Mouse (Mus musculus): ENCODE data around the gene Ywhag.

The Ywhag gene

DNA sequence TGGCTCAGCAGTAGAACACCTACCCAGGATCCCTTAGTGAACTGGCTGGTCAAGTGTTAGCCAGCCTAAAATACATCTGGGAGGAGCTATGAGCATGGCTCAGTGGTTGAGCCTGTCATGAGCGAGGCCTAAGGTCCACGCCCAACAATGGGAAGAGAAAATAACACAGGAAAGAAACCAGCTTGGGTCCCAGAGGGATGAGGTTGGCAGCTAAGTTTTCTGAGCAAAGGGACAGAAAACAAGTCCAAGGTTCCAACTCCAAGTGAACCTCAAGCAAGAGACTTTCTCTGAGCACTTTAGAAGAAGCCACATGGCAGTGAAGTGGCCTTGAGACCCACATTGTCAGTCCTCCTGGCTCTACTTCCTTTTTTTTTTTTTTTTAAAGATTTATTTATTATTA is 17.2 kb upstream of the Ywhag start:
- DNase-seq (ENCODE audit: low read depth), result no peak

DNA sequence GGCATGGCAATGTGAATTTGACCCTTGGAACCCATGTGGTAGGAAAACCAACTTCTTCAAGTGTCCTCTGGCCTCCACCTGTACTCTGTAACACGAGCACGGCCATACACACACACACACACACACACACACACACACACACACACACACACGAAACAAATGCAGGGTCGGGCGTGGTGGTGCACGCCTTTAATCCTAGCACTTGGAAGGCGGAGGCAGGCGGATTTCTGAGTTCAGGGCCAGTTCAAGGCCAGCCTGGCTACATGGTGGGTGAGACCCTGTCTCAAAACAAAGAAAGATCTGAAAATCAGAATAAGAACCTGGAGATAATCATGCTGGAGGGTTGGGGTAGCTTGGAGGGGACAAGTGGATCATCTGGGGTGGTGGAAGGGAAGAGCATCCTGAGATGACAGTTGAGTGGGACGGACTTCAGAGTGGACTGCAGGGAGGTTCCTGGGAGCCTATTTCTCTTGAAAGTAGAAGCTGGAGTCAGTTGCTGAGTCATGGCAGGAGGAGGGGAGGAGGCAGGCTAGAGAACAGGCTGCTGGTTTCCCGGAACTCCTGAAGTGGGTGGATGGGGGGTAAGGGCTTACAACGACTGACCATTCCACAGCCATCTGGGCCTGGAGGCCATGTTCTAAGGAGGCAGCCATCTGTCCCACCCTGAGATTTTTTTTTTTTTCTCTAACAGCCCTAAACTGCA is 16.4 kb upstream of the Ywhag start:
- DNase-seq (ENCODE audit: low read depth), result no peak

DNA sequence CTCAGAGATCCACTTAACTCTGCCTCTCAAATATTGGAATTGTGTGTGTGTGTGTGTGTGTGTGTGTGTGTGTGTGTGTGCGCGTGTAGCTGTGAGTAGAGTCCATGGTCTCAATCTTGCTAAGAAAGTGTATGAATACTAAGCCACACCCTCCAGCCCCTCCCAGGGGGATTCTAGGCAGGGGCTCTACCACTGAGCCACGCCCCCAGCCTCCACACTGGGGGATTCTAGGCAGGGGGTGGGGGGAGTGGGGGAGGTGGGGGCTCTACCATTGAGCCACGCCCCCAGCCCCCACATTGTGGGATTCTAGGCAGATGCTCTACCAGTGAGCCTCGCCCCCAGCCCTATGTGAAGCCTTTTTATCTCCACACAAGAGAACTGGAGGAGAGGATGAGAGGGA is 12.2 kb upstream of the Ywhag start:
- DNase-seq (ENCODE audit: low read depth), result no peak

DNA sequence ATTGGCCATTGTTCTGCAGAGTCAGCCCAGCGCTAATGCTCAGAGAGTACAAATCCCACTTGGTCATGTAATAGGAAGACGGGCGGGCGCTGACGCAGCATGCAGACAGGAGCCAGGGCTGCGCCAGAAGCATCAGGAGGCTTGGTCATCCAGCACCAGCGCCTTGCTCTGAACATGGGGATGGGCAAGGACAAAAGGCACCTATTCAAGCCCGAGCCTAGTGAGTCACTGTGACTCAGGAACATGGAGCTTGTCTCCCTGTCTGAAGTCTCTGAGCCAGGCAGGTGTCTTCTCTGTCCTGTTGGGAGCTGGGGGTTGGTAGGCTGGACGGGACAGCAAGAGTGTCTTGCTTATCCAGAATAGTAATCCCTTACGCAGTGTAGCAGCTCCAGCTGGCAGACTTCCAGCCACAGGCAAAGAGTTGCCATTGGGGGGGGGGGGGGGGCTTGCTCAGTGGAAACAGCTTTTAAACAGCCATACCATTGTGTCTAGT is 11.5 kb upstream of the Ywhag start:
- DNase-seq (ENCODE audit: low read depth), result no peak

DNA sequence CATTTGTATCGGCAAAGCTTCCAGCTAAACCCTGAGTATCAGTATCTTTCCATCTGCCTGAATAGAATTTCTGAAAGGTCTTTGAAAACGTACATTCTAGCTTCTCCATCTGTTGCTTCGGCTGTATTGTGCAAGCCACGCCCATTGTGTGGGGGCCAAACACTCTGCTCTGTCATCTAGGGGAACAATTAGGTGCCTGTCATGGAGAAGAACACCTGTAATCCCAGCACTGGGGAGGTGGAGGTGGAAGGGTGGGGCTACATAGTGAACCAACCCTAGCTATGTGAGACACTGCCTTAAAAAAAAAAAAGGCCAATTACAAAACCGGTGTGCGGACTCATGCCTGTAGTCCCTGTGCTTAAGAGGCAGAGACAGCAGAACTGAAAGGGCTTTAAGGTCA is 8.3 kb upstream of the Ywhag start:
- DNase-seq (ENCODE audit: low read depth), result no peak

DNA sequence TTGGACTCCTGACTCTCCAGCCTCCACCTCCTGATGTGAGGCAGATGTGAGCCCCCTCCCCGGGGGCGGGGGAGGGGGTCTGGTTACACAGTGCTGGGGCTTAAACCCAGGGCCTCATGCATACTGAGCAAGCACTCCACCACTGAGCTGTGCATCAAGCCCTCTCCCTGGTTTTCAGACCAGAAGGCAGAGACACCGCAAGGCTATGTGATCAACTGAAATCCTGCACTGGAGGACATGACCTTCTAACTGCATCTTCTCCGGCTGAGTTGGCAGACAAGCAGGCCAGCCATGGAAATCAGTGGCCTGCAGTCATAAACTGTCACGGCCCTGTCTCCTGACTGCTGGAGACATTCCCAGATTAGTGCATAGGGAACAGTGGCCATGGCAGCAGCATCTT is 6.2 kb upstream of the Ywhag start:
- DNase-seq (ENCODE audit: low read depth), result no peak

DNA sequence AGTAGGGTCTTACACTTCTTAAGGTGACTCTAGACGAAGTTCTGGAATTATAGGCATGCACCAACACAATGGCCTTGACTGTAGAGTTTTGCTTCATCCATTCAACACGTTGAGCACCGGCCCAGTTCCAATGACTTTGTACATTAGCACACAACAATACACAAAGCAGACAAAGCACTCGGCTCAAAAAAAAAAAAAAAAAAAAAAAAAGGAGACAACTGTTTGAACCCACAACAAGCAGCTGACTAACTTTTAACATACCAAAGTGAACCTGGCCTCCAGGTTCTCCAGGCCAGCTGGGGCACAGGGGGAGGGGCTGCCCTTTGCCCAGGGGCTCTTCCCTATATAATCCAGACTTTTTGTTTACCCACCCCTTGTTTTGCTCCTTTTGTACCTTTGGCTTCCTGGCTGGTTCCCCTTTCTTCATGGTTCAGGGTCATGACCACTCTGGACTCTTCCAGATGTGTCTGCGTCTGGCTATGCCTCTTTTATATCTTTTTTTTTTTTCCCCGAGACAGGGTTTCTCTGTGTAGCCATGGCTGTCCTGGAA is 1.3 kb upstream of the Ywhag start:
- DNase-seq (ENCODE audit: low read depth), result no peak

DNA sequence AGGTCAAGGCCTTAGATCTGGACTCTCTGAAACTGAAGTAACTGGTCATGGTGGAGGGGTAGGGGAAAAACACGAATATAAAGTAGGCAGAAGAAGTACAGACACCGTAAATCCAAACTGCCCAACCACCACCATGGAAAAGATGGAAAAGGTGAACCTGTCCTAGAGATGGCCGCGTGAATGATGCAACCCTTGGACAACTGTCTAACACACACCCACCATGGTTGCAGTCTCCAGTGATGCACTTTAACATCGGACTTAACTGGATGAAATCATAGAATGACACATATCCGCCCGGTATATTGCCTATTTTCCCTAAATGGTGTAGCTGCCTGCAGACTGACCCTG is 734 bp upstream of the Ywhag start:
- DNase-seq (ENCODE audit: low read depth), result no peak

DNA sequence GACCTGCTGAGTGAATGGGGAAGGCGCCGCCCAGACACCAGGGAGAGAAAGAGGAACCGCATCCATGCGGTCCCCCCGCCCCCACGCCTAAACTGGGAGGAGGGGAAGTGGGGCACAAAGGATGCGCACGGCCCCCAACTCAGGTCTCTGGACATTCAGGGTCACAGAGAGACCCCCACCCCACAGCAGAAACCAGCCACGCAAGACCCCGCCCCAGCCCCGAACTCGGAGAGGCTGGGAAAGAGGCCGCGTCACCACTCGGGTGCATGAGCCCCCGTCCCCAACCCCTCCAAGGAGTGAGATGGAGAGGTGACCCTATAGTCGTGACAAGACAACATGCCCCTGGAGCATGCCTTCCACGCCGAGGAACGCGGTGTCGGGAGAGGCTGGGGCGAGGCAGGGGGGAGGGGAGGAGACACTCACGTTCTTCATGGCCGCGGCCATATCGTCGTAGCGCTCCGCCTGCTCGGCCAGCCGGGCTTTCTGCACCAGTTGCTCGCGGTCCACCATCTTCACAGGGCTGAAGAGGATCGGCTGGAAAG is 445 bp downstream of the Ywhag start:
- DNase-seq (ENCODE audit: low read depth), result peak; percentile 64

DNA sequence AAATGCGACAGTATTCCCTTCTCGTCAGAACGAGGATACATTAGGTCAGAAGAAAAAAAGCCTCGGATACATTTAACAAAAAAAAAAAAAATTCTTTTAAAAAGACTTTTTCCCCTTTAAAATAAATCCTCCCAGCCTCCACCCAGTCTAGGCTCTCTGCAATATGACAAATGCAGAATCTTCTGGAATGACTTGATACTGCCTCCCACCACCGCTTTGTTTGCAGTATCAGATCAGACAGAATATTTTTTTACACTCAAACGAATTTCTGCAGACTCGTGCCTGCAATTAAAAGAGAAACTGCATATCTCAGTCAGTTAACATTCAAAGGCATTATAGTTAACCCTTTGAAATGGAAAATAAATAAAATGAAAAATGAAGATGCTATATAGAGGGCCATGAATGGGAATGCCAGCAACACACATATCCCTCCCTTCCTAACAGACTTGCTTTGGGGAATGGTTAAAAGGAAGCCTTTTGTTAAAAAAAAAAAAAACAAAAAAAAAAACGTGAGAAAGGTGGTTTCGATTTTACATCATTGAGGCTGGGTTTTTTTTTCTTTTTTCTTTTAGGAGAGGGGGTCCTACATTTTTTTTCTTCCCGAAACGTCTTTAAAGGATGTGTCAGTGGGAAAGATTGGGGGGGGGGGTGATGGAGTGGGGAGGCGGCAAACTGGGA is 1.1 kb downstream of the Ywhag start:
- no peak for DNase-seq (ENCODE audit: low read depth)

DNA sequence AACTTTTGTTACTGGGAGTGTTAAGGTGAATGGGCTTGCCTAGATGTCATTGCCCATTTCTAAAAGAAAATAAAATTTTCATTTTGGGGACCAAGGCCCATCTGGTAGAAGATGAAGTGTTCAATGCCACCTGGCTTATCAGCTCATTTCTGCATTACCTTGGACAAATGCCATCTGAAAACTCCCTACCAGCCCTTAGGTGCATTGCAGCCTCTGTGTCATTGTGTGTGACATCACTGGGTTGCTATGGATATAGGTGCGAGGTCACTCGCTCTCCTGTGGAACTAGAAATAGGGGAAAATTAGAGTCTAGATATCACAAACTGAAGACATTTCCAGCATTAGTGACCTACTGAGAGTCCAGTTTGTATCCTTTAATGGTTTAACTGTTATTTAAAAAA is 2.1 kb downstream of the Ywhag start:
- DNase-seq (ENCODE audit: low read depth), result no peak

DNA sequence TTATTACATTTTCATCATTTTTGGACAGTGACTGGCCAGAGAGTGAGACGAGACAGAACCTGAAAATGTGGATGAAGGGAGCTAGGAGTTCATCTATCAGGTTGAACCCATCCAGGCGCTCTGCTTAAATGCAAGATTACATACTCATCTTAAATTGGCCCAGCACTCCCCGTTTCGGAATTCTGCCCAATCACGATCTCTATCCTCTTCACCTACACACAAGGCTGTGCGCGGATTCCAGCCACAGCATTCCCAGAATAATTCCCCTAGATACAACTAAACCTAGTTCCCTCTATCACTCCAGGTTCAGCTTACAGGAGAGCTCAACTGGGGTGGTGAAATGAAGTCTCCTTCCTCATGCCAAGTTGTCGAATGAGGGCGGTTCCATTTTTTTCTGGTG is 2.9 kb downstream of the Ywhag start:
- no peak for DNase-seq (ENCODE audit: low read depth)

DNA sequence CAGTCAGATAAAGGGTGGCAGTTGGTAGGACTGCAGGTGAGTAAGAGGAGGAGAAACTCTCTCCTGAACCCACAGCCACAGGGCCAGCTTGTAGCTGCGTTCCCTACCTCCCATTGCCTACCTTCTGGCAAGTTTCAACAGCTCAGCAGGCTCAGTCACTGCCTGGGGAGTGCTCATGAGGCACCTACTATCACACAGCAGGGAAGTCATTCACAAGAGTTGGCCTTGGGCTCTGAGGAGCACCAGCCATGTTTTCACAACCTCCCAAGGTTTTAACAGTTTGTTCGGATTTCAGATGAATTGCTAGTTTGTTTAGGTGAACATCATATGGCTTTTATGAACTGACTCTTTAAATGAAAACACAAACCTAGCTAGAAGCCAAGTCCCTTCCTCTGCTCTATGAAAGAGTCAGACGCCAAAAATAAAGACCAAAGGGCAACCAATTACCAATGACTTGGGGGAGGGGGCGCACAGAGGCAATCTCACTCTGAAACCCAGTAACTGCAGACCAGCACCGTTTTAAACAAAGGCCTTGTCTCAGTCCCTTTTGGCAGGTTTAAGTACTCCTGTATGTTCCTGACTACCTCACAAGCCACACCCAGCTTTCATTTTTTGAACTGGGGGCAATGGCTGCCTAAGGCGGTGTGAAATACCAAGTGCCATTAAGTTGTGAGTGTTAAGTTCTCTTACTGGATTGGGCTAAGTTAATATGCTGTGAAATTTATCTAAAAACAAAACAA is 4.6 kb downstream of the Ywhag start:
- DNase-seq (ENCODE audit: low read depth), result no peak

DNA sequence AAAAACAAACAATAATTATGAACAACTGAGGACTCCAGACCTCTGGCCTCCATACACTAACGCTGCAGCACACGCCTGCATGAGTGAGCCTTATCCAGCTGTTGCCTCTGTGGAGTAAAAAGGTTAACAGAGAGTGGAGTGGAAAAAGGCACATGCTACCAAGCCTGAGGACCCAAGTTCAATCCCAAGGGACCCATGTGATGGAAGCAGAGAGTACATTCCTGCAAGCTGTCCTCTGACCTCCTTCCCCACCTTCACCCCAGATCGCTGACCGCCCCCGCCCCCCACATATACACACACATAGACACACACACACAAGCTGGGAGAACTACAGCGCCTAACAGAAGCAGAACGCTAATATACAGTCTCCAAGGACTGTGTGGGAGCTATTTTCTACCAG is 10.5 kb downstream of the Ywhag start:
- no peak for DNase-seq (ENCODE audit: low read depth)

DNA sequence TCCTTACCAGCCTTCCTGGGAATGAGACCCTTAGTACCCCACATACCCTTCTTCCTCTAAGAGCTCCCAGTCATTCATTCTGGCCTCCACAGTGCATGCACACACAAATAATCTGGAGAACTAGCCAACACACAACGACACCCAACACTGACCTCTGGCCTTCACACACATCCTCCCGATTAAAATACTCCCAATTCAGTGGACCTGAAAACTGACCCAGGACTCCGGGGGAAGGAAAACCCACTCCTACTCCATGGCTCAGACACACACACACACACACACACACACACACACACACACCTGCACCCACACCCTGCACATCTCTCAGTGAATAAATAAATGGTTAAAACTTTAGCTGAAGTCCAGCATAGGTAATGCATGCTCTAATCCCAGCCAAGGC is 14.5 kb downstream of the Ywhag start:
- no peak for DNase-seq (ENCODE audit: low read depth)

DNA sequence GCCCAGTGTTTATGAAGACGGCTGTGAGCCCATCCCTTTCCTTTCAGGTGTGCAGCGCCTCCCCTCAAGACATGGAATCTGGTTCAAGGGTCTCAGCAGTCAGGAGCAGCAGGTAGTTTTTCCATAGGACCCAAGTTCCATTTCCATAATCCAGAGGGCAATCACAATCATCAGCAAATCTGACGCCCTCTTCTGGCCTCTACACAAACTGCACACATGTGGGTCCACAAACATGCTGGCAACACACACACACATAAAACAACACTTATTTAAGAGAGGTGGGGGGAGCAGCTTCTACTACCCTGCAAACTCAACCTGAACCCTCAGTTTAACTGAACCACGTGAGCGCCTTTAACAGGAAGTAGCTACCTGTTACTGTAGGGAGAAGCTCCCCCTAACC is 15.8 kb downstream of the Ywhag start:
- no peak for DNase-seq (ENCODE audit: low read depth)

DNA sequence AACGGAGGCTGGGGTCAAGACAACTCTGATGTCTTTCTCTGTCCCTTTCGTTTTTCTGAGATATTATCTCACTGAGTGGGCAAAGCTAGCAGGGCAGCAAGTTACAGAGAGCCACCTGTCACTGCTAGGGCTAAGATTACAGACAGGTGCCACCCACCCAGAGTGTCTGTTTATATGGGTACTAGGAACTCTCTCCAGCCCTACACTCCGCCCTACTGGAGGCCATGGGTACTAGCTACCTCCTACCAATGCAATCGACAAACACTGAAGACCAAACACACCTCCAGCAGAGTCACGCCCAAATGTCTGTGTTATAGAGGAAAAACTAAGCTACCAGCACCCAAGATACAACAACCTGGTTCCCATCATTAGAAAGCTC is 16.4 kb downstream of the Ywhag start:
- no peak for DNase-seq (ENCODE audit: low read depth)

DNA sequence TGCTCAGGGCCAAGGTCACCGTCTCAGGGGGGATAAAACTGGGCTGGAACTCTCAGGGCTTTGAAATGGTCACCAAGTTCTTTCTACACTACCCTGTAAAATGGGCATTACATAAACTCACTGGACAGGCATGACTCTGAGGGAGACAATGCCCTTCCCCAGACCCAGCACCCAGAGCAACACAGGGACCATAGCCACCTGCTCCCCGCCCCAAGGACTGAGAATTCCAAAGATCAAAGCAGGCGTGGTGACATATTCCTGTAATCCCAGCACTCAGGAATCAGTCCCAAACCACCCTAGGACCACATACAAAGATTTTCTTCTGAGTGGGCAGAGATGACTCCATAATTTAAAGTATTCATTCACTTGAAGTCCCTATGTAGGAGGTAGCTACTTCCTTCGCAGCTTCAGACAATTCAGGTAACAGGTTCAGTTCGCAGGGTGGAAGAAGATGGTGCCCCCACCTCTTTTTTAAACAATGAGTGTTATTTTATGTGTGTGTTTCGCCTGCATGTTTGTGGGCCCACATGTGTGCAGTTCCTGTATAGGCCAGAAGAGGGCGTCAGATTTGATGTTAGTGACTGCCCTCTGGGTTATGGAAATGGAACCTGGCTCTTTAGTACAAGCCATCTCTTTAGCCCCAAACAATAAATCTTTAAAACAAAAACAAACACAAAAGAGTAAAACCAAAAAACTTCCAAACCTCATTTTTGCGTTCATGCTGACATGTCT is 16.9 kb downstream of the Ywhag start:
- no peak for DNase-seq (ENCODE audit: low read depth)

DNA sequence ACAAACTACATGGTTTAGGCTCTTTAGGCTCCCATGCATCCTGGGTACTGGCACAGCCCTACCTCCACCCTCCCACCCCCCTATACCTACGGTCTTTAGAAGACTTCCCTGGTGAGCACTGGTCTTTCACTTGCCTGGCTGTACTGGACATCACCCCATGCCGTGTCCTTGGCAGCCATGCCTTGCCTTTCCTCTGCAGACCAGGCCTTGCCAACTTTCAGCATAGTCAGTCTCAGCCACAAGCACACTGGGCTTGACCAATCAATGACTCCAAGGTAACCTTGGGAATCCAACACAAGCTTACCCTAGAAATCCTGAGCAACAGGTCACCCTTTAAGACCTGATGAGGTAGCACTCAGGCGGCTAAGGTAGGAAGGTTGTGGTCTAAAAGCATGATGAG is 17.8 kb downstream of the Ywhag start:
- DNase-seq (ENCODE audit: low read depth), result no peak

DNA sequence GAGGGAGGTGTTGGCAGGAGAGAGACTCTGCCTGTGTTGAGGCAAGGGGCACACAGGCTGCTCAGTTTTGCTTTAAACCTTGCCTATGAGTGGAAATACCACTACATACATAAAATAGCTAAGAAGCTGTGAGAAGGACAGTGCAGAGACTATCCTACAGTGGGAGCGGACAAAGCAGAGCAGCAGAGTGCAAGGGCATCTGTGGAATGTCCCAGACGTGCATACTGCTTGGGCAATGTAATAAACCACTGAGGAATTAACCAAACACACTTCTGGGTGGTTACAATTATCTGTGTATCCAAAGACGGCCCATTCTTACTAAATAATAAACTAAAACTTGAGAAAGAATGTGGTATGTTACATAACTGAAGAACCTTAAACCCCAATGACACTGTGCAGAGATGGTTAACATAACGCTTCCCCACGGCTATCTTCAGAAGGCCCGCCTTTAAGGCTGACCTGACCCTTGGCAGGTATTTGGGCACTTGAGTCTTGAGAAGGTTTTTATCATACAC is 18.3 kb downstream of the Ywhag start:
- DNase-seq (ENCODE audit: low read depth), result no peak

DNA sequence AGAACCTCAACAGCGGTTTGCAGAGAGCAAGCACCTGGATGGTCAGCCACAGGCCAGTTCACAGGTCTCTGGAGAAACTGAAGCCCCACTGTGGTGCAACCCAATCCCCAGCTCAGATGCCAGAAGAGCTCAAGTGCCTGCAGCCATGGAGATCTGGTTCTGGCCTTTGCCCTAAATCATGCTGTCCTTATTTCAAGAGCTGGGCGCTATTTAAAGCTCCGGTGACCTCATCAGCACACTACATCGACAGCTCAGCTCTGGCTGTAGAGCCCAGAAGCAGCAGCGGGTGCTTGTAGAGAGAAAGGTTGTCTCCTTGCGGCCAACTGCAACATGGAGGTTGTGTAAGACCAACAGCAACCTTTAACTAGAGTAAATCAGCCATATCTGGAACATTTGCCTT is 20.3 kb downstream of the Ywhag start:
- DNase-seq (ENCODE audit: low read depth), result no peak

DNA sequence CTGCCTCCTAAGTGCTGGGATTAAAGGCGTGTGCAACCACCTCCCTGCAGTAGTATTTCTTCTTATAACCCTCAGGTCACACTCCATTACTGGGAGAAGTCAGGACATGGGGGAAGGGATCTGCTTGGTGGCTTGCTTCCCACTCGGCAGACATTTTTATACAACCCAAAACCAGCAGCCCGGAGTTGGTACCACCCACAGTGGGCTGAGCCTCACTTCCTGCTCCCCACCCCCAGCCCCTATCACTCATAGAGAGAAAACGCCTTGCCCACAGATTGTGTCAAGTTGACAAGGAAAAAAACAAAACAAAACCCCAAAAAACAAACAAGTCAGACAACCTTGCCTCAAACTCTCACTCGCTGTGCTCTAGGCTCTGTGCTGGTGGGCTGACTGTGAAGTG is 21.2 kb downstream of the Ywhag start:
- no peak for DNase-seq (ENCODE audit: low read depth)

Measured in c-Kit-positive CD71-negative TER-119-negative erythroid progenitor cells, embryonic 14.5 days (primary cell).